Mouse (Mus musculus): ENCODE measurements around the gene Ms4a6c. TPM values are rescaled to one million over a fixed set of nuclear protein-coding genes. Genes with fewer than 3 reads are reported as not detected.
"Not testable (repeated sequence)": the region's sequence is repeated elsewhere in the genome, so short reads cannot be mapped to it uniquely, and the experiment has no call there.

Gene Ms4a6c
- polyA plus RNA-seq, 1 experiment from 2014 or later: 1.0 TPM

- H3K27me3 ChIP-seq: no peaks in the 10 kb centered on the region
- no peak overlapping the region for H3K4me3 ChIP-seq
- 94% methylated on average over 3 of the region's 3 CpGs for WGBS
- no peak overlapping the region for H3K4me2 ChIP-seq
- no peak overlapping the region for H3K9ac ChIP-seq
- no peaks in the 10 kb centered on the region for H3K4me1 ChIP-seq
- no peak overlapping the region for H3K27ac ChIP-seq
- H3K9me3 ChIP-seq (replicated peaks): no peaks in the 10 kb centered on the region
- H3K36me3 ChIP-seq (ENCODE audit: poor library complexity, severe bottlenecking): no peaks in the 10 kb centered on the region
- no peak for ATAC-seq
Measured at GRCm38 (mm10) chr19:11484388-11484787, 15.2 kb downstream of the Ms4a6c start.

GRCm38 (mm10) chr19:11485266-11485665, 16.1 kb downstream of the Ms4a6c start:
- Histone ChIP-seq H3K27me3 (no peaks in the 10 kb centered on the region), H3K36me3 (ENCODE audit: poor library complexity, severe bottlenecking) (no peaks in the 10 kb centered on the region), H3K4me1 (no peaks in the 10 kb centered on the region), H3K9me3 (replicated peaks) (no peaks in the 10 kb centered on the region), H3K27ac (no peak overlapping the region), H3K9ac (no peak overlapping the region), H3K4me3 (no peak overlapping the region), H3K4me2 (no peak overlapping the region)
- ATAC-seq: no peak
- 87% methylated on average over 3 of the region's 3 CpGs for WGBS

GRCm38 (mm10) chr19:11485746-11486145, 16.6 kb downstream of the Ms4a6c start, which contains the start of gene Gm8369:
Gene Gm8369 (plus strand): TSS chr19:11485938.
- WGBS: 83% methylated on average over 2 of the region's 2 CpGs
- Histone ChIP-seq H3K36me3 (ENCODE audit: poor library complexity, severe bottlenecking) (no peaks in the 10 kb centered on the region), H3K4me2 (no peak within 1 kb of the TSS), H3K9ac (no peak within 1 kb of the TSS), H3K27me3 (no peaks in the 10 kb centered on the region), H3K4me1 (no peaks in the 10 kb centered on the region), H3K9me3 (replicated peaks) (no peaks in the 10 kb centered on the region), H3K4me3 (no peak within 1 kb of the TSS), H3K27ac (no peak within 1 kb of the TSS)
- no peak for ATAC-seq

DNA sequence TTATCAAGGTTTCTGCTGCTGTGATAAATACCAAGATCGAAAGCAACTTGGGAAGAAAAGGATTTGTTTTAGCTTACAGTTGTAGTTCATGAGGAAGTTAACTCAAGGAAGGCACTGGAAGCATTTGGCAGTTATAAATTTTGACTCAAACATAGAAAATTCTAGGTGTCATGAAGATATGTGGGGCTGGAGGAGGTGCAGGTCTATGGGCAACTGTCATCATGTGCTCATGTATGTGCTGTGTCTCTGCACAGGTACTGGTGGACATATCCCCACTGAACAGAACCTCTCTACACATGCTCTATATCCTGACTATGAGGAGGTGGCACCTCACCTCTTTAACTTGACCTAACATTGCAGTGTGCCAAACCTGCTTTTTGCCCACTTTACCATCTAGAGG, 17.4 kb downstream of the Ms4a6c start:
- no peak for ATAC-seq
- Histone ChIP-seq H3K27me3 (no peaks in the 10 kb centered on the region), H3K4me3 (no peak overlapping the region), H3K27ac (no peak overlapping the region), H3K4me2 (no peak overlapping the region), H3K9me3 (replicated peaks) (no peaks in the 10 kb centered on the region), H3K9ac (no peak overlapping the region), H3K36me3 (ENCODE audit: poor library complexity, severe bottlenecking) (no peaks in the 10 kb centered on the region), H3K4me1 (no peaks in the 10 kb centered on the region)
- 89% methylated on average over 1 of the region's 1 CpGs for WGBS

DNA sequence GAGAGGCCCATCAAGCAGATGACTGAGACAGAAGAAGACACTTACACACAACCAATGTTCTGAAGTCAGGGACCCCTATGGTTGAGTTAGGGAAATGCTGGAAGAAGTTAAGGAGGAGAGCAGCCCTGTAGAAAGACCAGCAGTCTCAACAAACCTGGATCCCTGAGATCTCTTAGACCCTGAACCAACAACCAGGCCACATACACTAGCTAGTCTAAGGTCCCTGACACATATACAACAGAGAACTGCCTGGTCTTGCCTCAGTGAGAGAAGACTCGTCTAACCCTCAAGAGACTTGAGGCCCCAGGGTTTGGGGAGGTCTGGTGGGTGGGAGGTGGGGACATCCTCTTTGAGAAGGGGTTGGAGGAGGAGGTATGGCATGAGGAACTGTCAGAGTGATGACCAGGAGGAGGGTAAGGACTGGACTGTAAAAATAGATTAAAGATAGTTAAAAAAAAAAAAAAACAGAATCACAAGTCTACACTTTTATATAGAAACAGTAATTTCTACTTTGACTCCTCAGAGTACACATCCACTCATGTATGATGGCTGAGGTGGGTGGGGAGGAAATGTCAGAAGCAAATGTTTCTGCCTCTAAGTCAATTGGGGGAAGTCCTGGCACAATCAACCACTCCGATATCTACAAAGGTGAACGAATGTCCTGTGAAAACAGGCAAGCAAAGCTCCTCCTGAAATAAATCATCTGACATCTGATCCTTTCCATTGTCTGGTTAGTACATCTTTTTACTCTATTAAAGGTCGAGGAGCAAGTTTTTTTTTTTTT, 22.4 kb downstream of the Ms4a6c start:
- 76% methylated on average over 4 of the region's 4 CpGs for WGBS
- H3K9me3 ChIP-seq (replicated peaks): no peaks in the 10 kb centered on the region
- H3K4me1 ChIP-seq: no peaks in the 10 kb centered on the region
- no peak overlapping the region for H3K9ac ChIP-seq
- no peak overlapping the region for H3K27ac ChIP-seq
- ATAC-seq: no peak
- H3K4me2 ChIP-seq: no peak overlapping the region
- no peaks in the 10 kb centered on the region for H3K36me3 ChIP-seq (ENCODE audit: poor library complexity, severe bottlenecking)
- H3K27me3 ChIP-seq: no peaks in the 10 kb centered on the region
- H3K4me3 ChIP-seq: no peak overlapping the region

DNA sequence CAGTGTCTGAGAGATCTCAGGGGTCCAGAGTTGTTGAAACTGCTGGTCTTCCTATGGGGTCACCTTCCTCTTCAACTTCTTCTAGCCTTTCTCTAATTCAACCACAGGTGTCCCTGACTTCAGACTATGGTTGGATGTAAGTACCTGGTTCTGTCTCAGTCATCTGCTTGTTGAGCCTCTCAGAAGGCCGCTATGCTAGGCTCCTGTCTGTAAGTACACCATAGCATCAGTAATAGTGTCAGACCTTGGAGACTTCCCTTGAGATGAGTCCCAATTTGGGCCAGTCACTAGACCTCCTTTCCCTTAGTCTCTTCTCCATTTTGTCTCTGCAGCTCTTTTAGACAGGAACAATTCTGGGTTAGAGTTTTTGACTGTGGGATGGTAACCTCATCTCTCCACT, 23.5 kb downstream of the Ms4a6c start:
- no peak overlapping the region for H3K9ac ChIP-seq
- ATAC-seq: no peak
- no peak overlapping the region for H3K4me2 ChIP-seq
- H3K4me1 ChIP-seq: no peaks in the 10 kb centered on the region
- H3K27ac ChIP-seq: no peak overlapping the region
- no peaks in the 10 kb centered on the region for H3K9me3 ChIP-seq (replicated peaks)
- WGBS: 87% methylated on average over 1 of the region's 1 CpGs
- H3K27me3 ChIP-seq: no peaks in the 10 kb centered on the region
- H3K36me3 ChIP-seq (ENCODE audit: poor library complexity, severe bottlenecking): no peaks in the 10 kb centered on the region
- H3K4me3 ChIP-seq: no peak overlapping the region

DNA sequence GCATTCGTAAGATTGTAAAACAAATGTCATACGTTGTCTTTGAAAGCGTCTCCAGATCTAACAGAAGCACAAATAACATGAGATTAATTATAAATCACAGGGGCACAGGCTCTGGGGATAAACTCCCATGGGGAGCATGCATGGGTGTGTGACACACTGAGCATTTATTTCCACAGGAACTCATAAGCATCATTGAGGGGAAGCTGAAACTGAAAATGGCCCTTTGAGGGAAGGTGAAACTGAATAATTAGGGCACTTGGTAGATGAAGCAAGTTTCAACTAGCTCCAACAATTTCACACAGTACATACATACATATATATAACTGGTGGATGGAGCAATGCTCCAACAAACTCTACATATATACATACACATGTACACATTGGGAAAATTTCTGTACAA, 25.4 kb downstream of the Ms4a6c start:
- H3K27me3 ChIP-seq: no peaks in the 10 kb centered on the region
- H3K4me3 ChIP-seq: no peak overlapping the region
- no peak overlapping the region for H3K4me2 ChIP-seq
- no peak overlapping the region for H3K9ac ChIP-seq
- H3K4me1 ChIP-seq: no peaks in the 10 kb centered on the region
- WGBS: 89% methylated on average over 3 of the region's 3 CpGs
- no peaks in the 10 kb centered on the region for H3K36me3 ChIP-seq (ENCODE audit: poor library complexity, severe bottlenecking)
- H3K9me3 ChIP-seq (replicated peaks): no peaks in the 10 kb centered on the region
- H3K27ac ChIP-seq: no peak overlapping the region
- no peak for ATAC-seq

- H3K4me3 ChIP-seq: no peak overlapping the region
- WGBS: 87% methylated on average over 6 of the region's 6 CpGs
Measured at GRCm38 (mm10) chr19:11496361-11496760, 27.2 kb downstream of the Ms4a6c start.

GRCm38 (mm10) chr19:11497300-11497699, 28.1 kb downstream of the Ms4a6c start:
- H3K27me3 ChIP-seq; H3K27ac ChIP-seq; H3K4me3 ChIP-seq; H3K9ac ChIP-seq; H3K4me1 ChIP-seq; H3K9me3 ChIP-seq (replicated peaks); H3K36me3 ChIP-seq (ENCODE audit: poor library complexity, severe bottlenecking); ATAC-seq; H3K4me2 ChIP-seq: not testable (repeated sequence)
- 78% methylated on average over 1 of the region's 1 CpGs for WGBS

More at GRCm38 (mm10) chr19:11496361-11496760, 27.2 kb downstream of the Ms4a6c start:
- no peak overlapping the region for H3K9ac ChIP-seq
- no peak for ATAC-seq
- no peak overlapping the region for H3K4me2 ChIP-seq
- H3K36me3 ChIP-seq (ENCODE audit: poor library complexity, severe bottlenecking): no peaks in the 10 kb centered on the region
- H3K4me1 ChIP-seq: no peaks in the 10 kb centered on the region
- H3K27me3 ChIP-seq: no peaks in the 10 kb centered on the region
- no peaks in the 10 kb centered on the region for H3K9me3 ChIP-seq (replicated peaks)
- H3K27ac ChIP-seq: no peak overlapping the region

DNA sequence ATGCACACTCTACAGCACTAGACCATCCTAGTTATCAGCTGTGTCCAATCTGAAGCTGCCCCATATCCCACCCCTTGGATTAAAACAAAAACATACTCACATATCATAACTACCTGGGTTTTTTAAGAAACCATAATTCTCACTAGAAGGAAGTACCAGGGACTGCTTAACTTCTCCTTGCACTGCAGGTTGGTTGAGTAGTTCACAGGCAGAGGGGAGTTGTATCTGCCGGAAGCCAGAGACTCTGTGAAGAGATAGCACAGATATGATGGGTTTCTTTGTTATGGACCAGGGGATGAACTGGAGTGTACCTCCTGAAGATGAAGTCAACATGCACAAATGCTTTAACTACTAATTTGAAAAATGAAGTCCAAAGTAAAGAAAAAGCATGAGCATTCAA, 31.6 kb downstream of the Ms4a6c start:
- Histone ChIP-seq H3K9ac (no peak overlapping the region), H3K4me2 (no peak overlapping the region), H3K36me3 (ENCODE audit: poor library complexity, severe bottlenecking) (no peaks in the 10 kb centered on the region), H3K27me3 (no peaks in the 10 kb centered on the region), H3K27ac (no peak overlapping the region), H3K4me1 (no peaks in the 10 kb centered on the region), H3K9me3 (replicated peaks) (no peaks in the 10 kb centered on the region), H3K4me3 (no peak overlapping the region)
- 98% methylated on average over 1 of the region's 1 CpGs for WGBS
- no peak for ATAC-seq

DNA sequence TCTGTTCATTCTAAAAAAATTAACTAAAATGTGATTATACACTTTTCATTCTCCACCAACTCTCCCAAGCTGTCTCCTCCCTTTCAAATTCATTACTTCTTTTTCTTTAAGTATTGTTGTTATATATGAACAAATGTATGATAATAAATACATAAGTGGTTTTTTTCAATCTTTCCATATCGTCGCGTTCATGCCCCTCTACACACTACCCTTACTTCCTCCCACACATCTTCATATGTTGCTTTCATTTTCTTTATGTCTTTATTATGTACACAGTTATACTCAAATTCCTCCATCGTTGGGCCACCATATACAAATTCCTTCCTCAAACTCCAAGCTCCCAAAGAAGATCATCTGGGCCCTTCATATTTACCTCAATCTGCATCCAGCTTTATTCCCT, 32.2 kb downstream of the Ms4a6c start:
- Histone ChIP-seq H3K9ac (no peak overlapping the region), H3K36me3 (ENCODE audit: poor library complexity, severe bottlenecking) (no peaks in the 10 kb centered on the region), H3K9me3 (replicated peaks) (no peaks in the 10 kb centered on the region), H3K27ac (no peak overlapping the region), H3K4me2 (no peak overlapping the region), H3K4me1 (no peaks in the 10 kb centered on the region), H3K27me3 (no peaks in the 10 kb centered on the region), H3K4me3 (no peak overlapping the region)
- 89% methylated on average over 4 of the region's 4 CpGs for WGBS
- ATAC-seq: no peak

DNA sequence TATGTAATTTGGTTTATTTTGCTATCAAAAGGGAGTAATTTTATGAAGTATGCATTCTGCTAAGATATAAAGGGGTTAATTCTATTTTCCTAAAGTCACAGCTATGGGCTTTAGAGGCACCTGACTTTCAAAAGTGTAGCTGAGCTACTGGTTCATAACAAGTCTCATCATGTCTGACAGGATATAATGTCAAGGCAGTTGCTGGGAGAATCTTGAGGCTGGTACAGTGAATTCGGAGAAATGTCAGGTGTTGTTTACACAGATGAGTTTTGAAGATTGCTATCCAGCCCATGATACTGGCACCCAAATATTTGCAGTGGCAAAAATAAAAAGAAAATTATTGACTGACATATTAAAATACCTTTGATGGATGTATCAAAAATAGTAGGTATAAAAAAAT, 35.7 kb downstream of the Ms4a6c start:
- Histone ChIP-seq H3K4me1 (no peaks in the 10 kb centered on the region), H3K9me3 (replicated peaks) (no peaks in the 10 kb centered on the region), H3K27me3 (no peaks in the 10 kb centered on the region), H3K9ac (no peak overlapping the region), H3K4me2 (no peak overlapping the region), H3K27ac (no peak overlapping the region), H3K36me3 (ENCODE audit: poor library complexity, severe bottlenecking) (no peaks in the 10 kb centered on the region), H3K4me3 (no peak overlapping the region)
- 94% methylated on average over 1 of the region's 1 CpGs for WGBS
- no peak for ATAC-seq

DNA sequence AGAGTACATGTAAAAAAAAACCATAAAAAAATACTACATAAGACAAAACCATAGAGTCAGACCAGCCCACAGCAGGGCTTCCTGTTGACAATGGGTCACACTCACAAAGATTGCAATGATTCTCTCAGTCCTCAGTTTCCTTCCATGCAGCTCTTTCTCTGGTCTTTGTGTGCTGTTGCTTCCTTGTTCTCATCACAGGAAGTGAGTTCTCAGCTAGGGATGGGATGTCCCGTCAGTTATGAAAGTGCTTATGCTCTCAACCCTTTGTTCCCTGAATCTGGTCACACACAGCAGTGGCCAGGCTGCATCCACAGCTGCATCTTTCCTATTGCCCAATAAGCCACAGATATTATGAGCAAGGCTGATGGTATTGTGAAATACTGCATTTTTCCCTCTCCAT, 44.3 kb downstream of the Ms4a6c start:
- H3K27ac ChIP-seq: no peak overlapping the region
- no peak overlapping the region for H3K4me2 ChIP-seq
- WGBS: 78% methylated on average over 1 of the region's 1 CpGs
- H3K9me3 ChIP-seq (replicated peaks): no peaks in the 10 kb centered on the region
- no peak overlapping the region for H3K4me3 ChIP-seq
- no peaks in the 10 kb centered on the region for H3K4me1 ChIP-seq
- no peak for ATAC-seq
- H3K27me3 ChIP-seq: no peaks in the 10 kb centered on the region
- no peak overlapping the region for H3K9ac ChIP-seq
- no peaks in the 10 kb centered on the region for H3K36me3 ChIP-seq (ENCODE audit: poor library complexity, severe bottlenecking)

Measured in forebrain, embryonic 13.5 days (tissue).